ENCODE assay signal across 8 mouse cellular contexts in genomic region chr8:123041774-123042105, GRCm38 (mm10). TPM values are rescaled to one million over a fixed set of nuclear protein-coding genes. Genes with fewer than 3 reads are reported as not detected.
DNase-seq lines count a peak whose midpoint lies in the region; ATAC-seq lines count a peak whose summit lies in the region.

No protein-coding gene starts in this region.

- H3K27me3 ChIP-seq in limb, embryonic 15.5 days: no peaks in the 10 kb centered on the region
- H3K27me3 ChIP-seq in stomach, embryonic 16.5 days (ENCODE audit: control insufficient read depth, insufficient read depth, low read length): no peaks in the 10 kb centered on the region

- peak overlapping the region; percentile 65 for H3K4me2 ChIP-seq in limb, embryonic 15.5 days
- H3K4me2 ChIP-seq in stomach, embryonic 16.5 days (ENCODE audit: low read depth, low read length): peak overlapping the region; percentile 88; the same call in 1 of the 2 replicates

- H3K9ac ChIP-seq in limb, embryonic 15.5 days: peak overlapping the region; percentile 100
- peak overlapping the region; percentile 100 for H3K9ac ChIP-seq in stomach, embryonic 16.5 days (ENCODE audit: low read length)

- no peaks in the 10 kb centered on the region for H3K9me3 ChIP-seq in limb, embryonic 15.5 days
- no peaks in the 10 kb centered on the region for H3K9me3 ChIP-seq in stomach, embryonic 16.5 days (replicated peaks; ENCODE audit: control insufficient read depth, low read length)

- no peak; the same call in 1 of the 2 replicates for ATAC-seq in limb, embryonic 15.5 days (ENCODE audit: insufficient number of reproducible peaks, low FRiP score, low TSS enrichment, low read depth)
- no peak for ATAC-seq in stomach, embryonic 16.5 days (ENCODE audit: insufficient read depth, low FRiP score)

- peaks cover 34% of the 10 kb centered on the region for H3K4me1 ChIP-seq in limb, embryonic 15.5 days
- H3K4me1 ChIP-seq in stomach, embryonic 16.5 days (ENCODE audit: control insufficient read depth, insufficient read depth, low read length): peaks cover 34% of the 10 kb centered on the region

- H3K36me3 ChIP-seq in limb, embryonic 15.5 days: peaks cover 11% of the 10 kb centered on the region
- no peaks in the 10 kb centered on the region for H3K36me3 ChIP-seq in stomach, embryonic 16.5 days (ENCODE audit: control insufficient read depth, insufficient read depth, low read length)

- under 1% methylated on average over 41 of the region's 60 CpGs for WGBS in limb, embryonic 15.5 days
- under 1% methylated on average over 43 of the region's 60 CpGs for WGBS in stomach, embryonic 16.5 days

- peak overlapping the region; percentile 97 for H3K27ac ChIP-seq in limb, embryonic 15.5 days
- H3K27ac ChIP-seq in stomach, embryonic 16.5 days (ENCODE audit: low read length): peak overlapping the region; percentile 94

- DNase-seq in adrenal gland, postnatal 10 days: peak; percentile 48
- DNase-seq in adrenal gland, adult (ENCODE audit: inconsistent age in 2 of 2, low spot score in 1 of 2): no peak
- DNase-seq in ovary, postnatal 14 days (ENCODE audit: low spot score): peak; percentile 34
- DNase-seq in ovary, adult 18-20 months (ENCODE audit: low spot score): no peak
- DNase-seq in left cerebral cortex, adult 11 months (ENCODE audit: low spot score): no peak
- DNase-seq in thymus, postnatal 0 days (ENCODE audit: low spot score): no peak

- H3K4me3 ChIP-seq in limb, embryonic 15.5 days: peak overlapping the region; percentile 100
- H3K4me3 ChIP-seq in stomach, embryonic 16.5 days (replicated peaks; ENCODE audit: low read length): peak overlapping the region; percentile 100

RNA-seq across cellular contexts. Expression of gene Ankrd11, which starts 0.3 kb away (rescaled TPM):
- 100 to 1,000 TPM in 1 of 2 experiments, 10 to 100 TPM in 1; 73.9 to 103 TPM for total RNA-seq in adrenal gland, postnatal 10 days (2021)
- 44.8 and 45.3 TPM in 2 replicates for polyA plus RNA-seq in limb, embryonic 15.5 days (2015; fragmentation: Nextera tagmentation; extraction: Ambion mirVana)
- 23.1 and 24.6 TPM in 2 replicates for polyA plus RNA-seq in stomach, embryonic 16.5 days (2015; fragmentation: Nextera tagmentation; extraction: Ambion mirVana)
- polyA plus RNA-seq in thymus, postnatal 0 days (2015; fragmentation: Nextera tagmentation; extraction: Ambion mirVana): 51.4 and 78.6 TPM in 2 replicates

RNA-seq across cellular contexts. Expression of gene Spg7, which starts 21.0 kb away (rescaled TPM):
- total RNA-seq in adrenal gland, postnatal 10 days (2021): 10 to 100 TPM; 64.9 to 82.8 TPM
- polyA plus RNA-seq in limb, embryonic 15.5 days (2015; fragmentation: Nextera tagmentation; extraction: Ambion mirVana): 33.4 and 38.5 TPM in 2 replicates
- polyA plus RNA-seq in stomach, embryonic 16.5 days (2015; fragmentation: Nextera tagmentation; extraction: Ambion mirVana): 43.0 and 44.8 TPM in 2 replicates
- polyA plus RNA-seq in thymus, postnatal 0 days (2015; fragmentation: Nextera tagmentation; extraction: Ambion mirVana): 48.2 and 49.5 TPM in 2 replicates

Comparison
In these comparisons a context has a peak if more than half of its experiments do, and no peak if none do; other contexts are left out.
1. DNase-seq: peak in adrenal gland, postnatal 10 days (single experiment) and ovary, postnatal 14 days (single experiment); none in adrenal gland, adult (0 of 2), ovary, adult 18-20 months (single experiment), left cerebral cortex, adult 11 months (single experiment) and thymus, postnatal 0 days (single experiment).